Mouse (Mus musculus): ENCODE results near the gene Cyp4f37. TPM values are rescaled to one million over a fixed set of nuclear protein-coding genes. Genes with fewer than 3 reads are reported as not detected.

Gene Cyp4f37
- polyA plus RNA-seq, 1 experiment from 2014 or later, result not detected

Other genes starting within 250 kb of the Cyp4f37 start
- gene Wiz, start 231.9 kb upstream of the Cyp4f37 start, polyA plus RNA-seq (2015; fragmentation: Nextera tagmentation; extraction: Ambion mirVana), result 23.4 and 25.2 TPM in 2 replicates
- 0.85 and 1.1 TPM in 2 replicates for gene Rasal3, start 217.7 kb upstream of the Cyp4f37 start, polyA plus RNA-seq (2015; fragmentation: Nextera tagmentation; extraction: Ambion mirVana)
- 0.09 TPM in 2 replicates for gene Pglyrp2, start 197.1 kb upstream of the Cyp4f37 start, polyA plus RNA-seq (2015; fragmentation: Nextera tagmentation; extraction: Ambion mirVana)
- 0.79 and 1.9 TPM in 2 replicates for gene Cyp4f39, start 168.6 kb upstream of the Cyp4f37 start, polyA plus RNA-seq (2015; fragmentation: Nextera tagmentation; extraction: Ambion mirVana)
- 16.3 and 17.7 TPM in 2 replicates for gene Cyp4f17, start 115.3 kb upstream of the Cyp4f37 start, polyA plus RNA-seq (2015; fragmentation: Nextera tagmentation; extraction: Ambion mirVana)
- 23.9 and 27.2 TPM in 2 replicates for gene Cyp4f16, start 84.8 kb upstream of the Cyp4f37 start, polyA plus RNA-seq (2015; fragmentation: Nextera tagmentation; extraction: Ambion mirVana)
- not detected in 2 replicates for gene Cyp4f40, start 37.6 kb downstream of the Cyp4f37 start, polyA plus RNA-seq (2015; fragmentation: Nextera tagmentation; extraction: Ambion mirVana)
- 0.13 and 0.36 TPM in 2 replicates for gene Cyp4f15, start 64.3 kb downstream of the Cyp4f37 start, polyA plus RNA-seq (2015; fragmentation: Nextera tagmentation; extraction: Ambion mirVana)
- gene Zfp871, start 167.0 kb downstream of the Cyp4f37 start, polyA plus RNA-seq (2015; fragmentation: Nextera tagmentation; extraction: Ambion mirVana), result 46.3 and 50.3 TPM in 2 replicates
- gene Zfp811, start 188.6 kb downstream of the Cyp4f37 start, polyA plus RNA-seq (2015; fragmentation: Nextera tagmentation; extraction: Ambion mirVana), result 5.3 and 5.8 TPM in 2 replicates
- gene Zfp799, start 209.0 kb downstream of the Cyp4f37 start, polyA plus RNA-seq (2015; fragmentation: Nextera tagmentation; extraction: Ambion mirVana), result 21.7 and 22.0 TPM in 2 replicates

Measured in limb, embryonic 13.5 days (tissue).